Mouse (Mus musculus): ENCODE data around the gene Tut7.
"Not testable (repeated sequence)": the region's sequence is repeated elsewhere in the genome, so short reads cannot be mapped to it uniquely, and the experiment has no call there.

DNA sequence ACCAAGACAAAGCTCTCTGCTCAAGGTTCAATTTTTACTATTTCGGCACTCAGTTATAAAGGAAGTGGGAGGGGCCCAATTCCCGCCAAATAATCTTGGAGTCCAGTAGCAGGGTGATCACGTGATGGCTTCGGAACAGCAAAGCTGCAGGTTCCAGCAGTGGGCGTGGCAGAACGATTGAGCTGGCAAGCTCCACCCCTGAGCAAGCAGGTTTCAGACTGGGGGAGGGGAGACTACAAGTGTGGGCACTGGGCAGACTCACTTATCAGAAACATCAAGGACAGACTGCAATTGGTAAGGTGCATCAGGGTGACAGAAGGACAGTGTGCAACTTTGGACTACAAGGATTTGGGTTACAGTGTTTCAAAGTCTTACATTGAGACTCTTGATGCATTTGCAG is 88.6 kb downstream of the Tut7 start:
- TF ChIP-seq POLR2A (IDR thresholded peaks at IDR 0.05; ENCODE audit: insufficient read length, low read depth); TCF12 (IDR thresholded peaks at IDR 0.05; ENCODE audit: insufficient read depth, poor library complexity, severe bottlenecking): not testable (repeated sequence)

Data from myocyte (in vitro differentiated cells).